Mouse (Mus musculus): ENCODE data around the gene Gpd2. TPM values are rescaled to one million over a fixed set of nuclear protein-coding genes. Genes with fewer than 3 reads are reported as not detected.

Gene Gpd2
- polyA plus RNA-seq, 1 experiment from 2014 or later: 19.7 TPM

- 58% methylated on average over 2 of the region's 2 CpGs for WGBS
- Histone ChIP-seq H3K4me3 (ENCODE audit: low read depth, low read length) (no peak overlapping the region), H3K27me3 (replicated peaks; ENCODE audit: control insufficient read depth, insufficient read depth, low read length) (no peaks in the 10 kb centered on the region), H3K27ac (ENCODE audit: low read depth, low read length) (no peak overlapping the region), H3K9me3 (ENCODE audit: control insufficient read depth, low read length) (no peaks in the 10 kb centered on the region), H3K4me2 (no peak overlapping the region), H3K36me3 (ENCODE audit: control insufficient read depth, insufficient read depth, low read length) (no peaks in the 10 kb centered on the region), H3K9ac (ENCODE audit: low read depth, low read length) (no peak overlapping the region), H3K4me1 (replicated peaks; ENCODE audit: control insufficient read depth, insufficient read depth, low read length) (peaks cover 5% of the 10 kb centered on the region)
- no peak for ATAC-seq (replicated peaks; ENCODE audit: low FRiP score)
- no peak for DNase-seq (ENCODE audit: low spot score)
Measured at GRCm38 (mm10) chr2:57225236-57225635, 12.2 kb upstream of the Gpd2 start.

GRCm38 (mm10) chr2:57227425-57227824, 10.0 kb upstream of the Gpd2 start:
- H3K9ac ChIP-seq (ENCODE audit: low read depth, low read length): no peak overlapping the region
- WGBS: 87% methylated on average over 3 of the region's 3 CpGs
- no peak overlapping the region for H3K4me3 ChIP-seq (ENCODE audit: low read depth, low read length)
- no peak for DNase-seq (ENCODE audit: low spot score)
- ATAC-seq (replicated peaks; ENCODE audit: low FRiP score): no peak
- no peak overlapping the region for H3K27ac ChIP-seq (ENCODE audit: low read depth, low read length)
- H3K36me3 ChIP-seq (ENCODE audit: control insufficient read depth, insufficient read depth, low read length): no peaks in the 10 kb centered on the region
- no peaks in the 10 kb centered on the region for H3K9me3 ChIP-seq (ENCODE audit: control insufficient read depth, low read length)
- peaks cover 5% of the 10 kb centered on the region for H3K4me1 ChIP-seq (replicated peaks; ENCODE audit: control insufficient read depth, insufficient read depth, low read length)
- H3K27me3 ChIP-seq (replicated peaks; ENCODE audit: control insufficient read depth, insufficient read depth, low read length): no peaks in the 10 kb centered on the region
- H3K4me2 ChIP-seq: no peak overlapping the region

GRCm38 (mm10) chr2:57229647-57230240, 7.7 kb upstream of the Gpd2 start:
- Histone ChIP-seq H3K4me1 (replicated peaks; ENCODE audit: control insufficient read depth, insufficient read depth, low read length) (no peaks in the 10 kb centered on the region), H3K36me3 (ENCODE audit: control insufficient read depth, insufficient read depth, low read length) (no peaks in the 10 kb centered on the region), H3K9me3 (ENCODE audit: control insufficient read depth, low read length) (no peaks in the 10 kb centered on the region), H3K4me2 (no peak overlapping the region), H3K4me3 (ENCODE audit: low read depth, low read length) (no peak overlapping the region), H3K27ac (ENCODE audit: low read depth, low read length) (no peak overlapping the region), H3K27me3 (replicated peaks; ENCODE audit: control insufficient read depth, insufficient read depth, low read length) (no peaks in the 10 kb centered on the region), H3K9ac (ENCODE audit: low read depth, low read length) (no peak overlapping the region)
- ATAC-seq (replicated peaks; ENCODE audit: low FRiP score) (no peak), DNase-seq (ENCODE audit: low spot score) (no peak)
- WGBS: 73% methylated on average over 4 of the region's 4 CpGs

- ATAC-seq (replicated peaks; ENCODE audit: low FRiP score) (no peak), DNase-seq (ENCODE audit: low spot score) (no peak)
- no peaks in the 10 kb centered on the region for H3K4me1 ChIP-seq (replicated peaks; ENCODE audit: control insufficient read depth, insufficient read depth, low read length)
- WGBS: 79% methylated on average over 5 of the region's 5 CpGs
- no peaks in the 10 kb centered on the region for H3K27me3 ChIP-seq (replicated peaks; ENCODE audit: control insufficient read depth, insufficient read depth, low read length)
- H3K4me2 ChIP-seq: no peak overlapping the region
- H3K9ac ChIP-seq (ENCODE audit: low read depth, low read length): no peak overlapping the region
- H3K36me3 ChIP-seq (ENCODE audit: control insufficient read depth, insufficient read depth, low read length): no peaks in the 10 kb centered on the region
- no peak overlapping the region for H3K27ac ChIP-seq (ENCODE audit: low read depth, low read length)
- H3K9me3 ChIP-seq (ENCODE audit: control insufficient read depth, low read length): no peaks in the 10 kb centered on the region
- no peak overlapping the region for H3K4me3 ChIP-seq (ENCODE audit: low read depth, low read length)
Measured at GRCm38 (mm10) chr2:57231432-57231831, 6.0 kb upstream of the Gpd2 start.

- Histone ChIP-seq H3K36me3 (ENCODE audit: control insufficient read depth, insufficient read depth, low read length) (no peaks in the 10 kb centered on the region), H3K27me3 (replicated peaks; ENCODE audit: control insufficient read depth, insufficient read depth, low read length) (no peaks in the 10 kb centered on the region), H3K4me1 (replicated peaks; ENCODE audit: control insufficient read depth, insufficient read depth, low read length) (no peaks in the 10 kb centered on the region), H3K9me3 (ENCODE audit: control insufficient read depth, low read length) (no peaks in the 10 kb centered on the region), H3K9ac (ENCODE audit: low read depth, low read length) (no peak overlapping the region), H3K4me2 (no peak overlapping the region), H3K27ac (ENCODE audit: low read depth, low read length) (no peak overlapping the region), H3K4me3 (ENCODE audit: low read depth, low read length) (no peak overlapping the region)
- no peak for ATAC-seq (replicated peaks; ENCODE audit: low FRiP score)
- 88% methylated on average over 8 of the region's 8 CpGs for WGBS
- DNase-seq (ENCODE audit: low spot score): no peak
Measured at GRCm38 (mm10) chr2:57232328-57232727, 5.1 kb upstream of the Gpd2 start.

- ATAC-seq (replicated peaks; ENCODE audit: low FRiP score) (no peak), DNase-seq (ENCODE audit: low spot score) (no peak)
- no peak overlapping the region for H3K9ac ChIP-seq (ENCODE audit: low read depth, low read length)
- H3K27ac ChIP-seq (ENCODE audit: low read depth, low read length): no peak overlapping the region
- 91% methylated on average over 2 of the region's 2 CpGs for WGBS
- no peaks in the 10 kb centered on the region for H3K36me3 ChIP-seq (ENCODE audit: control insufficient read depth, insufficient read depth, low read length)
- H3K4me1 ChIP-seq (replicated peaks; ENCODE audit: control insufficient read depth, insufficient read depth, low read length): peaks cover 6% of the 10 kb centered on the region; the same call in 1 of the 2 replicates
- H3K27me3 ChIP-seq (replicated peaks; ENCODE audit: control insufficient read depth, insufficient read depth, low read length): no peaks in the 10 kb centered on the region
- no peak overlapping the region for H3K4me2 ChIP-seq
- no peaks in the 10 kb centered on the region for H3K9me3 ChIP-seq (ENCODE audit: control insufficient read depth, low read length)
- no peak overlapping the region for H3K4me3 ChIP-seq (ENCODE audit: low read depth, low read length)
Measured at GRCm38 (mm10) chr2:57236246-57236645, 1.2 kb upstream of the Gpd2 start.

GRCm38 (mm10) chr2:57237026-57237425, 409 bp upstream of the Gpd2 start:
- DNase-seq (ENCODE audit: low spot score) (no peak), ATAC-seq (replicated peaks; ENCODE audit: low FRiP score) (no peak)
- Histone ChIP-seq H3K4me3 (ENCODE audit: low read depth, low read length) (no peak overlapping the region), H3K4me1 (replicated peaks; ENCODE audit: control insufficient read depth, insufficient read depth, low read length) (peaks cover 6% of the 10 kb centered on the region; the same call in 1 of the 2 replicates), H3K36me3 (ENCODE audit: control insufficient read depth, insufficient read depth, low read length) (no peaks in the 10 kb centered on the region), H3K27ac (ENCODE audit: low read depth, low read length) (no peak overlapping the region), H3K4me2 (peak overlapping the region; percentile 76), H3K9me3 (ENCODE audit: control insufficient read depth, low read length) (no peaks in the 10 kb centered on the region), H3K27me3 (replicated peaks; ENCODE audit: control insufficient read depth, insufficient read depth, low read length) (no peaks in the 10 kb centered on the region), H3K9ac (ENCODE audit: low read depth, low read length) (no peak overlapping the region)
- WGBS: 63% methylated on average over 6 of the region's 6 CpGs

GRCm38 (mm10) chr2:57237920-57238613, 632 bp downstream of the Gpd2 start:
- H3K9ac ChIP-seq (ENCODE audit: low read depth, low read length): peak overlapping the region; percentile 92
- WGBS: under 1% methylated on average over 65 of the region's 69 CpGs
- no peaks in the 10 kb centered on the region for H3K9me3 ChIP-seq (ENCODE audit: control insufficient read depth, low read length)
- peak overlapping the region; percentile 76 for H3K4me2 ChIP-seq
- no peaks in the 10 kb centered on the region for H3K27me3 ChIP-seq (replicated peaks; ENCODE audit: control insufficient read depth, insufficient read depth, low read length)
- H3K36me3 ChIP-seq (ENCODE audit: control insufficient read depth, insufficient read depth, low read length): no peaks in the 10 kb centered on the region
- H3K27ac ChIP-seq (ENCODE audit: low read depth, low read length): peak overlapping the region; percentile 78
- H3K4me1 ChIP-seq (replicated peaks; ENCODE audit: control insufficient read depth, insufficient read depth, low read length): peaks cover 6% of the 10 kb centered on the region; the same call in 1 of the 2 replicates
- H3K4me3 ChIP-seq (ENCODE audit: low read depth, low read length): peak overlapping the region; percentile 82
- DNase-seq (ENCODE audit: low spot score) (peak; percentile 85), ATAC-seq (replicated peaks; ENCODE audit: low FRiP score) (peak; percentile 93)
